Mouse (Mus musculus): Measurements from ENCODE around the gene Cdk1. TPM values are rescaled to one million over a fixed set of nuclear protein-coding genes. Genes with fewer than 3 reads are reported as not detected.

Gene Cdk1
- polyA plus RNA-seq, 1 experiment from 2014 or later: 441 TPM

GRCm38 (mm10) chr10:69335611-69336010 lies 17.1 kb downstream of the Cdk1 start:
- Histone ChIP-seq H3K4me3 (ENCODE audit: low read depth, low read length) (no peak overlapping the region), H3K27ac (ENCODE audit: low read depth, low read length) (no peak overlapping the region), H3K9ac (ENCODE audit: low read depth, low read length) (no peak overlapping the region), H3K27me3 (replicated peaks; ENCODE audit: control insufficient read depth, insufficient read depth, low read length) (no peaks in the 10 kb centered on the region), H3K9me3 (ENCODE audit: control insufficient read depth, low read length) (no peaks in the 10 kb centered on the region), H3K4me2 (no peak overlapping the region), H3K4me1 (replicated peaks; ENCODE audit: control insufficient read depth, insufficient read depth, low read length) (no peaks in the 10 kb centered on the region), H3K36me3 (ENCODE audit: control insufficient read depth, insufficient read depth, low read length) (peaks cover 42% of the 10 kb centered on the region)
- peak; percentile 11; the same call in 1 of the 2 replicates for ATAC-seq (replicated peaks; ENCODE audit: low FRiP score)
- 83% methylated on average over 4 of the region's 4 CpGs for WGBS
- no peak for DNase-seq (ENCODE audit: low spot score)

- Histone ChIP-seq H3K4me3 (ENCODE audit: low read depth, low read length) (no peak overlapping the region), H3K9ac (ENCODE audit: low read depth, low read length) (no peak overlapping the region), H3K9me3 (ENCODE audit: control insufficient read depth, low read length) (no peaks in the 10 kb centered on the region), H3K27me3 (replicated peaks; ENCODE audit: control insufficient read depth, insufficient read depth, low read length) (no peaks in the 10 kb centered on the region), H3K27ac (ENCODE audit: low read depth, low read length) (no peak overlapping the region), H3K36me3 (ENCODE audit: control insufficient read depth, insufficient read depth, low read length) (peaks cover 37% of the 10 kb centered on the region), H3K4me1 (replicated peaks; ENCODE audit: control insufficient read depth, insufficient read depth, low read length) (no peaks in the 10 kb centered on the region), H3K4me2 (no peak overlapping the region)
- 81% methylated on average over 7 of the region's 7 CpGs for WGBS
- DNase-seq (ENCODE audit: low spot score): no peak
- peak; percentile 19; the same call in 1 of the 2 replicates for ATAC-seq (replicated peaks; ENCODE audit: low FRiP score)
Measured at GRCm38 (mm10) chr10:69335195-69335536, 17.6 kb downstream of the Cdk1 start.

- no peak for ATAC-seq (replicated peaks; ENCODE audit: low FRiP score)
Measured at GRCm38 (mm10) chr10:69334271-69335194, 18.2 kb downstream of the Cdk1 start.

GRCm38 (mm10) chr10:69333212-69333611 lies 19.5 kb downstream of the Cdk1 start:
- DNase-seq (ENCODE audit: low spot score): no peak
- ATAC-seq (replicated peaks; ENCODE audit: low FRiP score): no peak
- no peak overlapping the region for H3K4me3 ChIP-seq (ENCODE audit: low read depth, low read length)
- no peaks in the 10 kb centered on the region for H3K9me3 ChIP-seq (ENCODE audit: control insufficient read depth, low read length)
- H3K4me1 ChIP-seq (replicated peaks; ENCODE audit: control insufficient read depth, insufficient read depth, low read length): peaks cover 4% of the 10 kb centered on the region; the same call in 1 of the 2 replicates
- H3K36me3 ChIP-seq (ENCODE audit: control insufficient read depth, insufficient read depth, low read length): peaks cover 23% of the 10 kb centered on the region
- no peak overlapping the region for H3K4me2 ChIP-seq
- no peak overlapping the region for H3K27ac ChIP-seq (ENCODE audit: low read depth, low read length)
- 90% methylated on average over 11 of the region's 11 CpGs for WGBS
- H3K9ac ChIP-seq (ENCODE audit: low read depth, low read length): no peak overlapping the region
- H3K27me3 ChIP-seq (replicated peaks; ENCODE audit: control insufficient read depth, insufficient read depth, low read length): no peaks in the 10 kb centered on the region

More at GRCm38 (mm10) chr10:69334271-69335194, 18.2 kb downstream of the Cdk1 start:
- Histone ChIP-seq H3K4me1 (replicated peaks; ENCODE audit: control insufficient read depth, insufficient read depth, low read length) (no peaks in the 10 kb centered on the region), H3K4me2 (no peak overlapping the region), H3K9me3 (ENCODE audit: control insufficient read depth, low read length) (no peaks in the 10 kb centered on the region), H3K9ac (ENCODE audit: low read depth, low read length) (no peak overlapping the region), H3K27ac (ENCODE audit: low read depth, low read length) (no peak overlapping the region), H3K36me3 (ENCODE audit: control insufficient read depth, insufficient read depth, low read length) (peaks cover 31% of the 10 kb centered on the region), H3K4me3 (ENCODE audit: low read depth, low read length) (no peak overlapping the region), H3K27me3 (replicated peaks; ENCODE audit: control insufficient read depth, insufficient read depth, low read length) (no peaks in the 10 kb centered on the region)
- no peak for DNase-seq (ENCODE audit: low spot score)
- 84% methylated on average over 16 of the region's 16 CpGs for WGBS

GRCm38 (mm10) chr10:69331231-69331630 lies 21.5 kb downstream of the Cdk1 start:
- Histone ChIP-seq H3K4me3 (ENCODE audit: low read depth, low read length) (no peak overlapping the region), H3K27me3 (replicated peaks; ENCODE audit: control insufficient read depth, insufficient read depth, low read length) (no peaks in the 10 kb centered on the region), H3K4me2 (no peak overlapping the region), H3K9ac (ENCODE audit: low read depth, low read length) (no peak overlapping the region), H3K9me3 (ENCODE audit: control insufficient read depth, low read length) (no peaks in the 10 kb centered on the region), H3K27ac (ENCODE audit: low read depth, low read length) (no peak overlapping the region), H3K36me3 (ENCODE audit: control insufficient read depth, insufficient read depth, low read length) (peaks cover 8% of the 10 kb centered on the region), H3K4me1 (replicated peaks; ENCODE audit: control insufficient read depth, insufficient read depth, low read length) (peaks cover 4% of the 10 kb centered on the region; the same call in 1 of the 2 replicates)
- DNase-seq (ENCODE audit: low spot score) (no peak), ATAC-seq (replicated peaks; ENCODE audit: low FRiP score) (no peak)
- 83% methylated on average over 6 of the region's 6 CpGs for WGBS

GRCm38 (mm10) chr10:69328656-69329046 lies 24.1 kb downstream of the Cdk1 start:
- H3K36me3 ChIP-seq (ENCODE audit: control insufficient read depth, insufficient read depth, low read length): peaks cover 2% of the 10 kb centered on the region; the same call in 1 of the 2 replicates
- peaks cover 4% of the 10 kb centered on the region; the same call in 1 of the 2 replicates for H3K4me1 ChIP-seq (replicated peaks; ENCODE audit: control insufficient read depth, insufficient read depth, low read length)
- H3K9me3 ChIP-seq (ENCODE audit: control insufficient read depth, low read length): no peaks in the 10 kb centered on the region
- H3K27me3 ChIP-seq (replicated peaks; ENCODE audit: control insufficient read depth, insufficient read depth, low read length): no peaks in the 10 kb centered on the region
- no peak overlapping the region for H3K4me2 ChIP-seq
- 57% methylated on average over 4 of the region's 4 CpGs for WGBS
- DNase-seq (ENCODE audit: low spot score): no peak
- peak; percentile 77 for ATAC-seq (replicated peaks; ENCODE audit: low FRiP score)
- H3K27ac ChIP-seq (ENCODE audit: low read depth, low read length): no peak overlapping the region
- no peak overlapping the region for H3K9ac ChIP-seq (ENCODE audit: low read depth, low read length)
- no peak overlapping the region for H3K4me3 ChIP-seq (ENCODE audit: low read depth, low read length)

- ATAC-seq (replicated peaks; ENCODE audit: low FRiP score): no peak
- 85% methylated on average over 12 of the region's 12 CpGs for WGBS
- peaks cover under 1% of the 10 kb centered on the region; the same call in 1 of the 2 replicates for H3K36me3 ChIP-seq (ENCODE audit: control insufficient read depth, insufficient read depth, low read length)
- peaks cover 4% of the 10 kb centered on the region; the same call in 1 of the 2 replicates for H3K4me1 ChIP-seq (replicated peaks; ENCODE audit: control insufficient read depth, insufficient read depth, low read length)
- H3K4me2 ChIP-seq: no peak overlapping the region
- no peaks in the 10 kb centered on the region for H3K27me3 ChIP-seq (replicated peaks; ENCODE audit: control insufficient read depth, insufficient read depth, low read length)
- no peak overlapping the region for H3K9ac ChIP-seq (ENCODE audit: low read depth, low read length)
- DNase-seq (ENCODE audit: low spot score): no peak
- H3K9me3 ChIP-seq (ENCODE audit: control insufficient read depth, low read length): no peaks in the 10 kb centered on the region
- no peak overlapping the region for H3K27ac ChIP-seq (ENCODE audit: low read depth, low read length)
- no peak overlapping the region for H3K4me3 ChIP-seq (ENCODE audit: low read depth, low read length)
Measured at GRCm38 (mm10) chr10:69328029-69328655, 24.6 kb downstream of the Cdk1 start.

- DNase-seq (ENCODE audit: low spot score) (no peak), ATAC-seq (replicated peaks; ENCODE audit: low FRiP score) (no peak)
- 63% methylated on average over 8 of the region's 8 CpGs for WGBS
Measured at GRCm38 (mm10) chr10:69327362-69327761, 25.4 kb downstream of the Cdk1 start.

More at GRCm38 (mm10) chr10:69327362-69327761, 25.4 kb downstream of the Cdk1 start:
- Histone ChIP-seq H3K9me3 (ENCODE audit: control insufficient read depth, low read length) (no peaks in the 10 kb centered on the region), H3K9ac (ENCODE audit: low read depth, low read length) (no peak overlapping the region), H3K4me2 (no peak overlapping the region), H3K27ac (ENCODE audit: low read depth, low read length) (no peak overlapping the region), H3K36me3 (ENCODE audit: control insufficient read depth, insufficient read depth, low read length) (no peaks in the 10 kb centered on the region; the same call in 1 of the 2 replicates), H3K27me3 (replicated peaks; ENCODE audit: control insufficient read depth, insufficient read depth, low read length) (no peaks in the 10 kb centered on the region), H3K4me3 (ENCODE audit: low read depth, low read length) (no peak overlapping the region), H3K4me1 (replicated peaks; ENCODE audit: control insufficient read depth, insufficient read depth, low read length) (peaks cover 4% of the 10 kb centered on the region; the same call in 1 of the 2 replicates)
